Mouse (Mus musculus): ENCODE results near the gene Tsc1.

DNA sequence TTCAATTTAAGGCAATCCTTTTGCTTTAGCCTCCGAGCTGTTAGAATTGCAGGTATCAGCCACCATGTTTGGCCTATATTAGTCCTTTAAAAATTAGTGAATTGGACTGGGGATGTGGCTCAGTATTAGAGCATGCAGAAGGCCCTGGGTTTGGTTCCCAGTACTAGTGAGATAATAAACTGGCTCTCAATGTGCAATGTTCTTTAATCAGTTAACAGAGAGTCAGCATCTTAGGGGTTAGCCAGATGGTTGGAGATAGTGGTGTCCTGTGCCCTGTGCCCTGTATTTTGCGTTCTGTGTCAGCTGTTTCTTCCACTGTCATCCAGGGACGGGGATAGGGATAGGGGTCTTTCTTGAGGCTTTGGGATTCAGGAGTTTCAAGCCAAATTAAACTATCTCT is 21.9 kb downstream of the Tsc1 start:
- TF ChIP-seq CTCF (IDR thresholded peaks at IDR 0.05; ENCODE audit: low read depth) (no peak), EP300 (IDR thresholded peaks at IDR 0.05; ENCODE audit: low read depth) (no peak)

Measured in heart, postnatal 0 days (tissue).